Mouse (Mus musculus): Measurements from ENCODE around the gene Anxa3. TPM values are rescaled to one million over a fixed set of nuclear protein-coding genes. Genes with fewer than 3 reads are reported as not detected.

The Anxa3 gene
- polyA plus RNA-seq, 1 experiment from 2014 or later: 37.3 TPM

GRCm38 (mm10) chr5:96853451-96853850 is 60.3 kb downstream of the Anxa3 start:
- H3K4me3 ChIP-seq: no peak overlapping the region
- H3K27ac ChIP-seq: no peak overlapping the region
- H3K27me3 ChIP-seq: no peaks in the 10 kb centered on the region
- H3K4me2 ChIP-seq (replicated peaks): no peak overlapping the region
- no peak for ATAC-seq (ENCODE audit: low FRiP score)
- H3K36me3 ChIP-seq: no peaks in the 10 kb centered on the region
- no peaks in the 10 kb centered on the region for H3K9me3 ChIP-seq (replicated peaks)
- no peak overlapping the region for H3K9ac ChIP-seq
- 82% methylated on average over 3 of the region's 3 CpGs for WGBS
- H3K4me1 ChIP-seq: no peaks in the 10 kb centered on the region

DNA sequence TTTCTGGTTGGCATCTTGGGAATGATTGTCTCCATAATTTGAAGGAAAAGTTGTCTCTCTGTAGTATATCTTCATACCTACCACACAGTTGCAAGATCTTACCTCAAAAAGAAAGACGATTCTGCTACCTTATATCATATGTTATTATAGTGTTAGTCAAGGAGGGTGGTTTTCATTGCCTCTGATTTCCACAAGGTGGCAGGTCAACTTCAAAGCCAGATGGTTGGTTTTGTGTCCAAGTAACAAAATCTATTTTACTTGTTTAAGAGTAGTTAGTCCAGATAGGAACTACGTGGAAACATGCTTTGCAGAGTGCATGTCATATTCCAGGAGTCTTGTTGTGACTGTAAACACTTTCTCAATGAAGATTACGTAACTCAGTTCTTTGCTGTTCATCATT is 61.2 kb downstream of the Anxa3 start:
- Histone ChIP-seq H3K4me3 (no peak overlapping the region), H3K9ac (no peak overlapping the region), H3K9me3 (replicated peaks) (no peaks in the 10 kb centered on the region), H3K36me3 (no peaks in the 10 kb centered on the region), H3K4me1 (no peaks in the 10 kb centered on the region), H3K4me2 (replicated peaks) (no peak overlapping the region), H3K27me3 (no peaks in the 10 kb centered on the region), H3K27ac (no peak overlapping the region)
- ATAC-seq (ENCODE audit: low FRiP score): no peak
- WGBS: 84% methylated on average over 3 of the region's 3 CpGs

DNA sequence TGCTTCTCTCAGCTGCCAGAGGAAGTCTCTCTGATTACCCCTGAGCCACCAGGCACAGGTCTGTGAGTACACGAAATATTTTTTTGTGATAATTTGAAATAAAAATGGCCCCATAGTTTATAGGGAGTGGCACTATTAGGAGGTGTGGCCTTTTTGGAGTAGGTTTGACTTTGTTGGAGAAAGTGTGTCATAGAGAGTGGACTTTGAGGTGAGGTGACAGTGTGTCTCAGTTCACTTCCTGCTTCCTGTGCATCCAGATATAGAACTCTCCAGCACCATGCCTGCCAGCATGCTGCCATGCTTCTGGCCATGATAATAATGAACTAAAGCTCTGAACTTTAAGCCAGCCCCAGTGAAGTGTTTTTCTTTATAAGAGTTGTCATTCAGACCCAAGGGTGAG is 66.8 kb downstream of the Anxa3 start:
- 88% methylated on average over 1 of the region's 1 CpGs for WGBS
- no peaks in the 10 kb centered on the region for H3K4me1 ChIP-seq
- ATAC-seq (ENCODE audit: low FRiP score): no peak
- no peaks in the 10 kb centered on the region for H3K27me3 ChIP-seq
- no peaks in the 10 kb centered on the region for H3K9me3 ChIP-seq (replicated peaks)
- H3K4me3 ChIP-seq: no peak overlapping the region
- H3K36me3 ChIP-seq: no peaks in the 10 kb centered on the region
- no peak overlapping the region for H3K9ac ChIP-seq
- no peak overlapping the region for H3K4me2 ChIP-seq (replicated peaks)
- no peak overlapping the region for H3K27ac ChIP-seq

DNA sequence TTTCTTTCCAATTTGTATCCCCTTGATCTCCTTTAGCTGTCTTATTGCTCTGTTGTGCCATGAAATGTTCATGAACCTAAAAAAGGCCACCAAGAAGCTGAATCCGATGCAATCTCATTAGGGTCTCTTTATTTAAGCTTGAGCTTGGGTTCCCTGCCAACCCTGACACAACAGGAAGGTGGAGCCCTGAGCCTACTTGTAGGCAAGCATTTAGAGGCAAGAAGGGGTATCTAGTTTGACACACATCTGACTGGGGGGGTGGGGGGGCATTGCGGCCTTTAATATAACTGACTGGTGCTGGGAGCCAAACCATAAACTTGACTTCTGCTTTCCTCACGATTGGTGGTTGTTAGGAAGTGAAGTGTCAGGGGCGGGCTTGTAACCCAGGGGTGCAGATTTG is 74.0 kb downstream of the Anxa3 start:
- Histone ChIP-seq H3K4me2 (replicated peaks) (no peak overlapping the region), H3K27ac (no peak overlapping the region), H3K9ac (no peak overlapping the region), H3K36me3 (no peaks in the 10 kb centered on the region), H3K4me1 (no peaks in the 10 kb centered on the region), H3K4me3 (no peak overlapping the region), H3K9me3 (replicated peaks) (no peaks in the 10 kb centered on the region), H3K27me3 (no peaks in the 10 kb centered on the region)
- 90% methylated on average over 4 of the region's 4 CpGs for WGBS
- no peak for ATAC-seq (ENCODE audit: low FRiP score)

- H3K27ac ChIP-seq: no peak overlapping the region
- no peak overlapping the region for H3K4me2 ChIP-seq (replicated peaks)
- no peaks in the 10 kb centered on the region for H3K36me3 ChIP-seq
- H3K9ac ChIP-seq: no peak overlapping the region
- no peaks in the 10 kb centered on the region for H3K9me3 ChIP-seq (replicated peaks)
- no peak for ATAC-seq (ENCODE audit: low FRiP score)
- H3K4me3 ChIP-seq: no peak overlapping the region
- no peaks in the 10 kb centered on the region for H3K4me1 ChIP-seq
- WGBS: 59% methylated on average over 6 of the region's 6 CpGs
- H3K27me3 ChIP-seq: no peaks in the 10 kb centered on the region
Measured at GRCm38 (mm10) chr5:96868893-96869292, 75.8 kb downstream of the Anxa3 start.

GRCm38 (mm10) chr5:96870996-96871395 is 77.9 kb downstream of the Anxa3 start:
- Histone ChIP-seq H3K4me3 (no peak overlapping the region), H3K27me3 (no peaks in the 10 kb centered on the region), H3K27ac (no peak overlapping the region), H3K4me1 (no peaks in the 10 kb centered on the region), H3K4me2 (replicated peaks) (no peak overlapping the region), H3K9ac (no peak overlapping the region), H3K9me3 (replicated peaks) (no peaks in the 10 kb centered on the region), H3K36me3 (no peaks in the 10 kb centered on the region)
- no peak for ATAC-seq (ENCODE audit: low FRiP score)
- 81% methylated on average over 12 of the region's 12 CpGs for WGBS

- Histone ChIP-seq H3K36me3 (no peaks in the 10 kb centered on the region), H3K4me2 (replicated peaks) (no peak overlapping the region), H3K4me3 (no peak overlapping the region), H3K4me1 (no peaks in the 10 kb centered on the region), H3K27ac (no peak overlapping the region), H3K27me3 (no peaks in the 10 kb centered on the region), H3K9me3 (replicated peaks) (peaks cover 5% of the 10 kb centered on the region; the same call in 1 of the 2 replicates), H3K9ac (no peak overlapping the region)
- WGBS: 97% methylated on average over 1 of the region's 1 CpGs
- ATAC-seq (ENCODE audit: low FRiP score): no peak
Measured at GRCm38 (mm10) chr5:96878178-96878577, 85.0 kb downstream of the Anxa3 start.

- Histone ChIP-seq H3K4me2 (replicated peaks) (no peak overlapping the region), H3K9ac (no peak overlapping the region), H3K4me3 (no peak overlapping the region), H3K36me3 (no peaks in the 10 kb centered on the region), H3K4me1 (no peaks in the 10 kb centered on the region), H3K27ac (no peak overlapping the region), H3K9me3 (replicated peaks) (peaks cover 5% of the 10 kb centered on the region; the same call in 1 of the 2 replicates), H3K27me3 (no peaks in the 10 kb centered on the region)
- 95% methylated on average over 11 of the region's 11 CpGs for WGBS
- no peak for ATAC-seq (ENCODE audit: low FRiP score)
Measured at GRCm38 (mm10) chr5:96878851-96879540, 85.9 kb downstream of the Anxa3 start.

DNA sequence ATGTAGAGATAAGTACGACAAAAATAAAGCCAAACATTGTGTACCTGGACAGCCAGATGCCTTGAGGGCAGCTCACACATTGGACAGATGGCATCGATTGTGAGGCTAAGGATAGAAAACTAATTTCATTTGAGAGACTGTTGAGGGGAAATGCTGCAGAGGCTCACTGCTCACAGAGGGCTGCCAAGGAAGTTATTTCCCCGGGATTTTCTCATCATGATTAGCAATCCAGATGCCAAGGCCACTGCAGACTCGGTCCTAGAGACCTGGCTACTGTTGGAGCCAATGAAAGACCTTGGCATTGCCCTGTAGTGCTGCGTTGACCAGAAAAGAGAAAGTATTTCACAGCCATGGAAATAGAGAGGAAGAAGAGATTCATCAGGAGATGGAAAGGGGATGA is 87.1 kb downstream of the Anxa3 start:
- Histone ChIP-seq H3K4me1 (no peaks in the 10 kb centered on the region), H3K36me3 (no peaks in the 10 kb centered on the region), H3K4me2 (replicated peaks) (no peak overlapping the region), H3K9me3 (replicated peaks) (peaks cover 5% of the 10 kb centered on the region; the same call in 1 of the 2 replicates), H3K27ac (no peak overlapping the region), H3K27me3 (no peaks in the 10 kb centered on the region), H3K9ac (no peak overlapping the region), H3K4me3 (no peak overlapping the region)
- ATAC-seq (ENCODE audit: low FRiP score): no peak
- 82% methylated on average over 5 of the region's 5 CpGs for WGBS

GRCm38 (mm10) chr5:96881118-96881517 is 88.0 kb downstream of the Anxa3 start:
- Histone ChIP-seq H3K4me1 (no peaks in the 10 kb centered on the region), H3K4me3 (no peak overlapping the region), H3K9me3 (replicated peaks) (peaks cover 5% of the 10 kb centered on the region; the same call in 1 of the 2 replicates), H3K9ac (no peak overlapping the region), H3K27ac (no peak overlapping the region), H3K27me3 (no peaks in the 10 kb centered on the region), H3K36me3 (no peaks in the 10 kb centered on the region), H3K4me2 (replicated peaks) (no peak overlapping the region)
- no peak for ATAC-seq (ENCODE audit: low FRiP score)
- WGBS: 76% methylated on average over 3 of the region's 3 CpGs

DNA sequence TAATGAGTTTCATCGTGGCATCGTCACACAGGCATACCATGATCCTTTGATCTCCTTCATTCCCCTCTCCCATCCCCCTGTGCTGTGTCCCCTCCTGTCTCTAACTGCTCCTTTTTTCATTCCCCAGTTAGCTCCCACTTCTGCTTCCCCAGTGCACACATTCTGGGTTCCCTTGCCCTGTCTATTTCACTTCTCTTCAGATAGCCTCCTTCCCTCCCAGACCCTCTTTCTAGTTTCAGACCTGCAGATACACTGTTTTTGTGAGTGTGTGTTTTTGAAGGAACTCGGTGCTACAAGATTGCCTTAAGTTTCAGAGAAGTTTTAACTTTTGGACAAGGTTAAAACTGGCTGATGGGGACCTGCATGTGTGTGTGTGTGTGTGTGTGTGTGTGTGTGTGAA is 88.5 kb downstream of the Anxa3 start:
- Histone ChIP-seq H3K4me2 (replicated peaks) (no peak overlapping the region), H3K4me3 (no peak overlapping the region), H3K4me1 (no peaks in the 10 kb centered on the region), H3K27ac (no peak overlapping the region), H3K9me3 (replicated peaks) (peaks cover 5% of the 10 kb centered on the region; the same call in 1 of the 2 replicates), H3K9ac (no peak overlapping the region), H3K36me3 (no peaks in the 10 kb centered on the region), H3K27me3 (no peaks in the 10 kb centered on the region)
- WGBS: 76% methylated on average over 3 of the region's 3 CpGs
- ATAC-seq (ENCODE audit: low FRiP score): no peak

DNA sequence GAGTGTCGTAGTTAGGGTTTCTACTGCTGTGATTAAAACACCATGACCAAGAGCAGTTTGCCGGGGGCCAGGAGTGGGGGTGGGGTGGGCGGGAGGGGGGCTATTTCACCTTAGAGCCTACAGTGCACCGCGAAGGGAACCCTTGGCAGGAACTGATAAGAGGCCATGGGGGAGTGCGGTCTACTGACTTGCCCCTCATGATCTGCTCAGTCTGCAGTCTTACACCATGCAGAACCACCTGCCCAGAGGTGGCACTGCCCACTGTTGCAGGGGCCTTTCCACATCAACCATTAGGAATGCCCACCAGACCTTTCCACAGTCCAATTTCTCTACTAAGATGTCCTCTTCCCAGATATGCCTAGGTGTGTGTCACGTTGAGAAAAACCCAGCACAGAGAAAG is 92.1 kb downstream of the Anxa3 start:
- no peak overlapping the region for H3K27ac ChIP-seq
- no peak overlapping the region for H3K4me3 ChIP-seq
- no peaks in the 10 kb centered on the region for H3K27me3 ChIP-seq
- H3K4me1 ChIP-seq: no peaks in the 10 kb centered on the region
- no peaks in the 10 kb centered on the region for H3K36me3 ChIP-seq
- WGBS: 88% methylated on average over 7 of the region's 7 CpGs
- no peak overlapping the region for H3K4me2 ChIP-seq (replicated peaks)
- no peaks in the 10 kb centered on the region for H3K9me3 ChIP-seq (replicated peaks)
- ATAC-seq (ENCODE audit: low FRiP score): no peak
- no peak overlapping the region for H3K9ac ChIP-seq

- Histone ChIP-seq H3K4me3 (no peak overlapping the region), H3K4me1 (no peaks in the 10 kb centered on the region), H3K27me3 (no peaks in the 10 kb centered on the region), H3K9me3 (replicated peaks) (no peaks in the 10 kb centered on the region), H3K9ac (no peak overlapping the region), H3K36me3 (no peaks in the 10 kb centered on the region), H3K4me2 (replicated peaks) (no peak overlapping the region), H3K27ac (no peak overlapping the region)
- 93% methylated on average over 3 of the region's 3 CpGs for WGBS
- no peak for ATAC-seq (ENCODE audit: low FRiP score)
Measured at GRCm38 (mm10) chr5:96888396-96888795, 95.3 kb downstream of the Anxa3 start.
